Mouse (Mus musculus) forebrain, embryonic 10.5 days (tissue): ENCODE measurements around the gene Adgb. TPM values are rescaled to one million over a fixed set of nuclear protein-coding genes. Genes with fewer than 3 reads are reported as not detected.
"Not testable (repeated sequence)": the region's sequence is repeated elsewhere in the genome, so short reads cannot be mapped to it uniquely, and the experiment has no call there.

ENCODE experiments used
- DNase-seq: peaks from one replicate; pipeline ENCODE4 v3.0.0-alpha.2; 2017; ENCODE audit warnings: low spot score; ENCODE audit errors: extremely low spot score
- H3K27ac ChIP-seq: fragments of 300-500 bp; sonication (generic); 2 replicates; pipeline ENCODE4 v1.5.1; 2016; ENCODE audit warnings: mild to moderate bottlenecking
- H3K27me3 ChIP-seq: fragments of 300-500 bp; sonication (generic); 2 replicates; pipeline ENCODE4 v1.6.1; 2016; ENCODE audit warnings: mild to moderate bottlenecking; ENCODE audit not compliant: poor library complexity, severe bottlenecking
- H3K36me3 ChIP-seq: fragments of 300-500 bp; sonication (generic); replicated peaks from 2 replicates; pipeline ENCODE4 v1.6.1; 2016; ENCODE audit warnings: mild to moderate bottlenecking, moderate library complexity
- H3K4me1 ChIP-seq: fragments of 300-500 bp; sonication (generic); 2 replicates; pipeline ENCODE4 v1.6.1; 2016
- H3K4me3 ChIP-seq: fragments of 300-500 bp; sonication (generic); 2 replicates; pipeline ENCODE4 v1.5.1; 2016; ENCODE audit warnings: mild to moderate bottlenecking, moderate library complexity
- H3K9me3 ChIP-seq: fragments of 300-500 bp; sonication (generic); 2 replicates; pipeline ENCODE4 v1.6.1; 2016; ENCODE audit warnings: mild to moderate bottlenecking, moderate library complexity
- WGBS: fragments of 180-500 bp; shearing (Covaris S2); methylation state at CpG from one replicate; pipeline ENCODE4 v1.1.7; 2016; 5-methylcytosine and 5-hydroxymethylcytosine counted together
- polyA plus RNA-seq: library from polyadenylated mRNA; unstranded; fragments of >200 nt; fragmentation: Nextera tagmentation; extraction: Ambion mirVana; gene quantifications from 2 replicates; pipeline ENCODE4 v1.2.1, GENCODE M21; 2016

Gene Adgb
- polyA plus RNA-seq = 0.11 and 0.19 TPM in 2 replicates

GRCm38 (mm10) chr10:10471961-10472610 lies at the start of gene Adgb:
Adgb (minus strand) TSS chr10:10472326.
- peak; percentile 37 for DNase-seq
- Histone ChIP-seq H3K4me3 (peak within 1 kb of the TSS; percentile 45), H3K27ac (peak within 1 kb of the TSS; percentile 63; the same call in 1 of the 2 replicates), H3K36me3 (no peaks in the 10 kb centered on the region), H3K27me3 (no peaks in the 10 kb centered on the region), H3K4me1 (peaks cover 16% of the 10 kb centered on the region), H3K9me3 (no peaks in the 10 kb centered on the region)
- 8% methylated on average over 22 of the region's 22 CpGs for WGBS

GRCm38 (mm10) chr10:10480139-10480538 lies 8.0 kb upstream of the Adgb start:
- no peak for DNase-seq
- no peaks in the 10 kb centered on the region for H3K27me3 ChIP-seq

GRCm38 (mm10) chr10:10477429-10477828 lies 5.3 kb upstream of the Adgb start:
- not testable (repeated sequence) for H3K27ac ChIP-seq, H3K9me3 ChIP-seq, H3K4me1 ChIP-seq, DNase-seq, H3K36me3 ChIP-seq, H3K27me3 ChIP-seq, H3K4me3 ChIP-seq
- WGBS = 70% methylated on average over 10 of the region's 10 CpGs

More at GRCm38 (mm10) chr10:10480139-10480538, 8.0 kb upstream of the Adgb start:
- H3K9me3 ChIP-seq = no peaks in the 10 kb centered on the region
- H3K4me1 ChIP-seq = no peaks in the 10 kb centered on the region
- H3K36me3 ChIP-seq = no peaks in the 10 kb centered on the region
- no peak overlapping the region for H3K27ac ChIP-seq
- no peak overlapping the region for H3K4me3 ChIP-seq
- WGBS = 86% methylated on average over 1 of the region's 1 CpGs

GRCm38 (mm10) chr10:10476956-10477355 lies 4.8 kb upstream of the Adgb start:
- Histone ChIP-seq H3K36me3 (no peaks in the 10 kb centered on the region), H3K4me1 (peaks cover 13% of the 10 kb centered on the region), H3K9me3 (no peaks in the 10 kb centered on the region), H3K27me3 (no peaks in the 10 kb centered on the region), H3K27ac (no peak overlapping the region), H3K4me3 (no peak overlapping the region)
- DNase-seq = no peak
- WGBS = 86% methylated on average over 5 of the region's 5 CpGs

- Histone ChIP-seq H3K9me3 (no peaks in the 10 kb centered on the region), H3K27me3 (no peaks in the 10 kb centered on the region), H3K4me3 (no peak overlapping the region), H3K27ac (no peak overlapping the region), H3K36me3 (no peaks in the 10 kb centered on the region), H3K4me1 (peaks cover 16% of the 10 kb centered on the region)
- WGBS = 77% methylated on average over 2 of the region's 2 CpGs
- DNase-seq = no peak
Observed at GRCm38 (mm10) chr10:10476549-10476948, 4.4 kb upstream of the Adgb start.

GRCm38 (mm10) chr10:10468699-10469547 lies 3.2 kb downstream of the Adgb start:
- WGBS = 78% methylated on average over 6 of the region's 6 CpGs
- Histone ChIP-seq H3K9me3 (no peaks in the 10 kb centered on the region), H3K27me3 (no peaks in the 10 kb centered on the region), H3K4me3 (no peak overlapping the region), H3K27ac (no peak overlapping the region), H3K36me3 (no peaks in the 10 kb centered on the region), H3K4me1 (peaks cover 10% of the 10 kb centered on the region)
- no peak for DNase-seq

- no peaks in the 10 kb centered on the region for H3K36me3 ChIP-seq
- no peaks in the 10 kb centered on the region for H3K27me3 ChIP-seq
- H3K9me3 ChIP-seq = no peaks in the 10 kb centered on the region
- no peak for DNase-seq
- H3K4me3 ChIP-seq = no peak overlapping the region
- 88% methylated on average over 2 of the region's 2 CpGs for WGBS
- no peak overlapping the region for H3K27ac ChIP-seq
- peaks cover 7% of the 10 kb centered on the region; the same call in 1 of the 2 replicates for H3K4me1 ChIP-seq
Observed at GRCm38 (mm10) chr10:10460113-10460512, 12.0 kb downstream of the Adgb start.

- peaks cover 6% of the 10 kb centered on the region; the same call in 1 of the 2 replicates for H3K4me1 ChIP-seq
- H3K9me3 ChIP-seq = no peaks in the 10 kb centered on the region
- DNase-seq = no peak
- H3K27ac ChIP-seq = no peak overlapping the region
- no peaks in the 10 kb centered on the region for H3K27me3 ChIP-seq
- WGBS = 89% methylated on average over 5 of the region's 5 CpGs
- H3K4me3 ChIP-seq = no peak overlapping the region
- no peaks in the 10 kb centered on the region for H3K36me3 ChIP-seq
Observed at GRCm38 (mm10) chr10:10456991-10457390, 15.1 kb downstream of the Adgb start.

- no peaks in the 10 kb centered on the region for H3K4me1 ChIP-seq
- DNase-seq = no peak
- H3K4me3 ChIP-seq = no peak overlapping the region
- WGBS = 90% methylated on average over 3 of the region's 3 CpGs
- H3K9me3 ChIP-seq = no peaks in the 10 kb centered on the region
- no peaks in the 10 kb centered on the region for H3K36me3 ChIP-seq
- no peak overlapping the region for H3K27ac ChIP-seq
- no peaks in the 10 kb centered on the region for H3K27me3 ChIP-seq
Observed at GRCm38 (mm10) chr10:10449067-10449466, 23.1 kb downstream of the Adgb start.

GRCm38 (mm10) chr10:10444841-10445466 lies 27.2 kb downstream of the Adgb start:
- H3K27ac ChIP-seq = no peak overlapping the region
- H3K36me3 ChIP-seq = no peaks in the 10 kb centered on the region
- 52% methylated on average over 3 of the region's 3 CpGs for WGBS
- no peak overlapping the region for H3K4me3 ChIP-seq
- no peaks in the 10 kb centered on the region for H3K4me1 ChIP-seq
- H3K27me3 ChIP-seq = no peaks in the 10 kb centered on the region
- DNase-seq = no peak
- H3K9me3 ChIP-seq = no peaks in the 10 kb centered on the region

- DNase-seq = no peak
- no peak overlapping the region for H3K27ac ChIP-seq
- H3K4me3 ChIP-seq = no peak overlapping the region
- H3K9me3 ChIP-seq = peaks cover 1% of the 10 kb centered on the region; the same call in 1 of the 2 replicates
- no peaks in the 10 kb centered on the region for H3K27me3 ChIP-seq
- H3K36me3 ChIP-seq = no peaks in the 10 kb centered on the region
- no peaks in the 10 kb centered on the region for H3K4me1 ChIP-seq
Observed at GRCm38 (mm10) chr10:10443558-10443957, 28.6 kb downstream of the Adgb start.

GRCm38 (mm10) chr10:10435014-10435413 lies 37.1 kb downstream of the Adgb start:
- no peak overlapping the region for H3K27ac ChIP-seq
- DNase-seq = no peak
- no peaks in the 10 kb centered on the region for H3K4me1 ChIP-seq
- H3K27me3 ChIP-seq = no peaks in the 10 kb centered on the region
- peaks cover 4% of the 10 kb centered on the region; the same call in 1 of the 2 replicates for H3K9me3 ChIP-seq
- H3K4me3 ChIP-seq = no peak overlapping the region
- 80% methylated on average over 1 of the region's 1 CpGs for WGBS
- H3K36me3 ChIP-seq = no peaks in the 10 kb centered on the region

GRCm38 (mm10) chr10:10429635-10430034 lies 42.5 kb downstream of the Adgb start:
- DNase-seq = no peak
- Histone ChIP-seq H3K27ac (no peak overlapping the region), H3K9me3 (no peaks in the 10 kb centered on the region), H3K36me3 (no peaks in the 10 kb centered on the region), H3K4me1 (no peaks in the 10 kb centered on the region), H3K4me3 (no peak overlapping the region), H3K27me3 (no peaks in the 10 kb centered on the region)
- WGBS = 82% methylated on average over 5 of the region's 5 CpGs
